Mouse (Mus musculus) ES-Bruce4 (cell line): ENCODE measurements at regions not wholly inside any gene's neighbourhood (a gene's known extent, or its start where the extent isn't known, plus 50 kb on each side); places are given as distances from the start of the nearest gene placed in this dataset.

ENCODE experiments used
- H3K27ac ChIP-seq: 2 replicates; pipeline ENCODE4 v1.5.1; 2012; ENCODE audit warnings: low read length, inconsistent platforms; ENCODE audit not compliant: insufficient read depth
- H3K27me3 ChIP-seq: 2 replicates; pipeline ENCODE4 v1.6.1; 2012; ENCODE audit warnings: mild to moderate bottlenecking, low read length, inconsistent platforms; ENCODE audit not compliant: control insufficient read depth, poor library complexity, insufficient read depth, severe bottlenecking
- H3K36me3 ChIP-seq: 2 replicates; pipeline ENCODE4 v1.6.1; 2012; ENCODE audit warnings: inconsistent platforms, mild to moderate bottlenecking, low read length, moderate library complexity; ENCODE audit not compliant: control insufficient read depth, poor library complexity, insufficient read depth, severe bottlenecking
- H3K4me1 ChIP-seq: one replicate; pipeline ENCODE4 v1.8.1; 2011; ENCODE audit warnings: low read length; ENCODE audit not compliant: control insufficient read depth, insufficient read depth
- H3K4me3 ChIP-seq: 2 replicates; pipeline ENCODE4 v1.5.1; 2011; ENCODE audit warnings: low read depth, mild to moderate bottlenecking, low read length
- H3K9ac ChIP-seq: 2 replicates; pipeline ENCODE4 v1.6.1; 2012; ENCODE audit warnings: low read depth, mild to moderate bottlenecking, inconsistent platforms; ENCODE audit not compliant: poor library complexity, severe bottlenecking
- H3K9me3 ChIP-seq: replicated peaks from 2 replicates; pipeline ENCODE4 v1.6.1; 2012; ENCODE audit warnings: mild to moderate bottlenecking, low read length, inconsistent platforms; ENCODE audit not compliant: control insufficient read depth, poor library complexity, insufficient read depth, severe bottlenecking
- CTCF ChIP-seq: IDR thresholded peaks from one replicate; pipeline ENCODE4 v1.8.1; 2011; ENCODE audit warnings: low read depth, low read length
- EP300 ChIP-seq: IDR thresholded peaks from 2 replicates; pipeline ENCODE4 v1.6.1; 2011; ENCODE audit warnings: low read depth, low read length; ENCODE audit not compliant: insufficient read depth
- POLR2A ChIP-seq: IDR thresholded peaks from one replicate; pipeline ENCODE4 v1.8.1; 2011; ENCODE audit warnings: low read length; ENCODE audit not compliant: insufficient read depth

DNA sequence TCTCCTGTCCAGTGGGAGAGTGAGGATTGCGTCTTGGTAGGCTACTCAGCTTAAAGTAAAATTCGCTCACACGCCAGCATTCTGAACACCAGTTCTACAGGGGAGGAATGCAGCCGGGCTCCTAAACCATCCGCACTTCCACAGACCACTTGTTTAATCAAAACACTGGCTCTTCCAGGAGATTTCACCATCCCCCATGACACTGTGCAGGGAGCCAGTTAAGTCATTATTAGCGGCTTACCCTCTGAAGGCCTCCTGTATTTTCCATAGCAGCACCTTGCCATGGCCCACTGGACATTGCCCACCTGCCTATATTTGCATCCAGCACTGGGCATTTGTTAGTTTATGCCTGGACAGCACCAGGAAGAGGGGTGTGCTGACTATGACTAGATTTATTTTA lies 355.5 kb downstream of the Cdh26 start:
- no peak overlapping the region for H3K4me3 ChIP-seq
- no peak overlapping the region for H3K9ac ChIP-seq

GRCm38 (mm10) chr2:178795841-178796240 lies 365.5 kb downstream of the Cdh26 start:
- Histone ChIP-seq H3K4me3 (no peak overlapping the region), H3K27me3 (no peaks in the 10 kb centered on the region), H3K36me3 (no peaks in the 10 kb centered on the region), H3K9ac (no peak overlapping the region), H3K4me1 (no peaks in the 10 kb centered on the region), H3K27ac (no peak overlapping the region), H3K9me3 (no peaks in the 10 kb centered on the region)
- TF ChIP-seq POLR2A, result no peak
- no peak for TF ChIP-seq CTCF
- no peak for TF ChIP-seq EP300

More for the DNA sequence above, 355.5 kb downstream of the Cdh26 start:
- Histone ChIP-seq H3K4me1 (no peaks in the 10 kb centered on the region), H3K9me3 (no peaks in the 10 kb centered on the region), H3K36me3 (no peaks in the 10 kb centered on the region), H3K27me3 (no peaks in the 10 kb centered on the region), H3K27ac (no peak overlapping the region)
- no peak for TF ChIP-seq POLR2A
- no peak for TF ChIP-seq CTCF
- TF ChIP-seq EP300, result no peak

DNA sequence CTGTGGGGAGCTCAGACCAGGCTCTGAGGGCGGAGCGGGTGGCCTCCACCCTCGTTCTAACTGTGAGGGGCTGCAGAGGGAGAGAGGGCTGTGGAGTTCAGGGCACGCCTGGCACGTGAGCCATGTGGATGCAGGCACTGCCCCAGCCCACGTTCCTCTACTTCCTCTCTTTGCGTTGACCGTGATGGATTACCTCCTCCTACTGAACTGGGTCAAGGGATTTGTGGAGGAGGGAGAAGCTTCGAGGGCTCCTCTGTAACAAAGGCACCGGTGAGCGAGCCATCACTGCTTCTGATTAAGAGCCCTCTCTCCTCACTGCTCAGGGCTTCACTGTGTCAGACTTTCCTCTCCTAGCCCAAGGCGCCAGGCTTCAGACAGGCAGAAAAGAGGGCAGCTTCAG lies 371.1 kb downstream of the Cdh26 start:
- H3K4me1 ChIP-seq, result no peaks in the 10 kb centered on the region
- H3K27ac ChIP-seq, result no peak overlapping the region
- H3K27me3 ChIP-seq, result no peaks in the 10 kb centered on the region
- no peak for TF ChIP-seq POLR2A
- TF ChIP-seq EP300, result no peak
- no peak for TF ChIP-seq CTCF
- no peak overlapping the region for H3K4me3 ChIP-seq
- no peaks in the 10 kb centered on the region for H3K9me3 ChIP-seq
- no peak overlapping the region for H3K9ac ChIP-seq
- H3K36me3 ChIP-seq, result no peaks in the 10 kb centered on the region

DNA sequence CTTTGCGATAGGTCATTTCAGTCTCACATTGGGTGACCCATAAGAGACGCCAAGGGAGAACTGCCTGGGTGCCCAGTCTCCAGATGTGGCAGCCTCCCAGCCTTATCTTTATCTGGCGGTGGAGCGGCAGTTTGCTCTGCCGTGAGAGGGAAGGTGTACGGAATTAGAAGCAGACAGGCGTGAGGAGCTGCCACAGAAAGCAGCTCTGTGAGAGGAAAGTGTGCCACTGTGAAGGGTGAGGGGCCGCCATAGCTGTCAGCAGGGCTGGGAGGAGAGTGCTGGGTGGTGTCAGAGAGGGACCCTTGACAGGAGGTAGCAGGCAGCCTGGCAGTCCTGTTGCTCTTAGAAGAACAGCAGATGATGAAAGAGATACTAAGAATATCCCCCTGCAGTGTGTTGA lies 375.0 kb downstream of the Cdh26 start:
- H3K27me3 ChIP-seq, result no peaks in the 10 kb centered on the region
- H3K4me1 ChIP-seq, result no peaks in the 10 kb centered on the region
- no peak overlapping the region for H3K4me3 ChIP-seq
- H3K27ac ChIP-seq, result no peak overlapping the region
- TF ChIP-seq CTCF (no peak), EP300 (no peak), POLR2A (no peak)
- H3K9me3 ChIP-seq, result no peaks in the 10 kb centered on the region
- H3K9ac ChIP-seq, result no peak overlapping the region
- H3K36me3 ChIP-seq, result no peaks in the 10 kb centered on the region

DNA sequence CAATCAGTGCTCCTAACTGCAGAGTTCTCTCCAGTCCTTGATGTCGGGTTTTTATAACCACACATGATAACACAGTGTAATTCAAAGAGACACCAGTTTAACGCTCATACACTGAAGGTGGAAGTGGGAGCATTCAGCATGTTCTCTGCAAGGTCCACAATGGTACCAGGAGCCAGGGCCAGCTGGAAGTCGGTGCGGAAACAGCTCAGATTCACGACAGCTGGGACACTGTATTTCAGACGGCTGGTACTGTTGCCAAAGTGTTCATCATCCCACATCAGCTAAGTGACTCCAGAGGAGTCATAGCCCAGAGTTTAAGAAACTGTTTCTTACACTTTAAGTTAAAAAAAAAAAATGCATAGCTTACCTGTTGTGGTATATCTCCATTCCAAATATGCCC lies 391.2 kb downstream of the Cdh26 start:
- no peak overlapping the region for H3K4me3 ChIP-seq
- no peak for TF ChIP-seq EP300
- no peak for TF ChIP-seq CTCF
- TF ChIP-seq POLR2A, result no peak
- no peak overlapping the region for H3K27ac ChIP-seq
- H3K27me3 ChIP-seq, result no peaks in the 10 kb centered on the region
- H3K9me3 ChIP-seq, result no peaks in the 10 kb centered on the region
- H3K9ac ChIP-seq, result no peak overlapping the region
- no peaks in the 10 kb centered on the region for H3K4me1 ChIP-seq
- H3K36me3 ChIP-seq, result no peaks in the 10 kb centered on the region

- H3K9ac ChIP-seq, result no peak overlapping the region
- H3K4me1 ChIP-seq, result no peaks in the 10 kb centered on the region
- TF ChIP-seq EP300 (no peak), CTCF (no peak), POLR2A (no peak)
- H3K27me3 ChIP-seq, result no peaks in the 10 kb centered on the region
- no peaks in the 10 kb centered on the region for H3K36me3 ChIP-seq
- no peaks in the 10 kb centered on the region for H3K9me3 ChIP-seq
- no peak overlapping the region for H3K4me3 ChIP-seq
- H3K27ac ChIP-seq, result no peak overlapping the region
Observed at GRCm38 (mm10) chr2:178830313-178830712, 400.0 kb downstream of the Cdh26 start.
